Mouse (Mus musculus): ENCODE measurements around the gene Gnl1.
A peak's percentile ranks its signal among the peaks of the same experiment; 100 is the strongest.
"Not testable (repeated sequence)": the region's sequence is repeated elsewhere in the genome, so short reads cannot be mapped to it uniquely, and the experiment has no call there.

The Gnl1 gene

GRCm38 (mm10) chr17:35979401-35980362, at the start of gene Gnl1, which contains the start of gene Prr3:
Gnl1 (plus strand) TSS chr17:35979851.
Prr3 (minus strand) TSS chr17:35980236.
- DNase-seq, result peak; percentile 89 to 92

DNA sequence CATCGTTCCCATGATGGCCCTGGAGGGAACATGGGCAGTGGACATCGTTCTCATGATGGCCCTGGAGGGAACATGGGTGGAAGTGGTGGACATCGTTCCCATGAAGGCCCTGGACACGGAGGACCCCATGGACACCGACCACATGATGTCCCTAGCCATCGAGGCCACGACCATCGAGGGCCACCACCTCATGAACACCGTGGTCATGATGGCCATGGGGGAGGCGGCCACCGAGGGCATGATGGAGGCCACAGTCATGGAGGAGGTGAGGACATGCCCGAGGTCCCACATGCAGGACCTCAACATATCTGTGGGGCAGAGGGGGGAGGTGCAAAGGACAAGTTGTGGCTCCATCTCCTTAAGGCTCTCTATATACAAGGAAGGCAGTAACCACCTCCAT, 49.0 kb upstream of the Gnl1 start:
- no peak for DNase-seq

DNA sequence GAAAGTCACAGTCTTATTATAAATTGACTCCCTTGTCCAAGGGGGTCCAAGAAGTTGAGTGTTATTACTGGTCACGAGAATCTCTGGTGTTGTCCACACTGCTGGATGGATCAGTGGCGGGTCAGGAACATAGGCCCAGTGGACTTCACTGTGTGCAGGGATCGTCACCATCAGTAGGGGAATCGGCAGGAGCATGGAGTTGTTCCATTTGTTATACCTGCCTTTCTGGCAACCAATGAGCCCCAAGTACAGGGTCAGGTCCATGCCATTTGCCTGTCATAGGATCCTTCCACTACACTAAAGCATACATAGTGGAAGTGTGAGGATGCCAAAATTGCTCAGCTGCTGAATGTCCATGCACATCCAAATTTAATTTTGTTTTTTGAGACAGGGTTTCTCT, 47.0 kb upstream of the Gnl1 start:
- DNase-seq, result no peak

GRCm38 (mm10) chr17:35935763-35936162, 43.9 kb upstream of the Gnl1 start:
- not testable (repeated sequence) for DNase-seq

- peak; percentile 74 for DNase-seq
Observed at GRCm38 (mm10) chr17:35937700-35938348, 41.8 kb upstream of the Gnl1 start.

GRCm38 (mm10) chr17:35939108-35939507, 40.5 kb upstream of the Gnl1 start:
- DNase-seq, result no peak

DNA sequence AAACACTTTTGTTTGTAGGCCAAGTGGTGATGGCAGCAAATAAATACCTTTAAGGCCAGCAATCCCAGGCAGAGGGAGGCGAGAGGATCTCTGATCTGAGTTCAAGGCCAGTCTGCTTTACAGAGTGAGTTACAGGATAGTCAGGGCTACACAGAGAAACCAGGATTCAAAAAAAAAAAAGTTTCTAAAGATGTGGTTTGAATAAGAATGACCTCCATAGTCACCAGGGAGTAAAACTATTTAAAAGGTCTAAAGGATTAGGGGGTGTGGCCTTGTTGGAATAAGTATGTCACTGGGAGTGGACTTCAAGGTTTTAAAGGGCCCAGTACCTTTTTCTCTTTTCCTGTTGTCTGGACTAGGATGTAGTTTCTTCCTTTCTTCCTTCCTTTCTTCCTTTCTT, 39.7 kb upstream of the Gnl1 start:
- no peak for DNase-seq

DNA sequence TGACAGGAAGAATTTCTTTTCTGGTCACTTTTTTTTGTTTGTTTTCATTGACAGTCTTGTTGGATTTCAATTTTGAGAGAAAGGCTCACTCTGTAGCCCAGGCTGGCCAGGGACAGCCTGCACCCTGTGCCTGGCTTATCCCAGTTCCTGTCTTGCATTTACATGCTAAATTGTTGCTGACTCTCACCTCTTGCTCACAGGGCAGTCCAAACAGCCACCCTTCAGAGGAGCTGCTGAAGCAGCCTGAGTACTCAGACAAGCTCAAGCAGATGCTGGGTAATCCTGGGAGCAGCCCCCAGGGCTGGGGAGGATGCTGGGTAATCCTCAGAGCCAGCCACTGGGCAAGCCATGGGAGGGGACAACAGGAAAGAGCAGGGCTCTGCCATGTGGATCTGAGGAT, 28.7 kb upstream of the Gnl1 start:
- not testable (repeated sequence) for DNase-seq

DNA sequence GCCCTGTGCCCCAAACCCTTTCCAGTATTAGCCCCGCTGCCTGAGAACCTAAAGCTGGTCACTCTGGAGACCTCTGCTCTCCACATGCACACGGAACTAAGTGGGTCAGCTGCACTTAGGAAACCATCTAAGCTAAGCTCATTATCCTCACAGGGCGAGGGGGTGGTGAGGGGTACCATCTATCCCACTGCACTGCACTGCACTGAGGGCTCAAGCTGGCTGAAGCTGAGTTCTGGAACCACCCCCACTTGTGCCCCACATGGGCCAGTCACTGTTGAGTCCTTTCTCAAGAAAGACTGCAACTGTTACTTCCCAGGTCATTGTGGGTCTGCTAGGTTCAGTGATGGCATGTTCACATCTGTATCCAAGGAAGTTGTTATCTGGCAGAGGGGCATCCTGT, 27.1 kb upstream of the Gnl1 start:
- DNase-seq, result not testable (repeated sequence)

DNA sequence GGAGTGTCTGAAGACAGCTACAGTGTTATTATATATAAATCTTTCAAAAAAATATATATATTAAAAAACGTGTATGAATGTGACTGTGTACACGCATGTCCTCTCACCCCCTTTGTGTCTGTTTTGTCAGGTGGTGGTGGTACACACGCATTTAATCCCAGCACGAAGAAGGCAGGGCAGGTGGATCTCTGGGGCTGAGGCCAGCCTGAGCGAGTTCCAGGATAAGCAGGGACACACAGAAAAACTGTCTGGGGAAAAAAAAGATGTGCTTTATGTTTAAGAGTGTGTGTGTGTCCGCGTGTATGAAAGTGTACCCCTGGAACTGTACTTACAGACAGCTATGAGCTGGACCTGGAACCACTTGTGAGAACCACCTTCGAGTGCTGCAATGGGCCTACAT, 25.0 kb upstream of the Gnl1 start:
- no peak for DNase-seq

- no peak for DNase-seq
Observed at GRCm38 (mm10) chr17:35958533-35959223, 21.0 kb upstream of the Gnl1 start.

GRCm38 (mm10) chr17:35963279-35963678, 16.4 kb upstream of the Gnl1 start:
- no peak for DNase-seq

DNA sequence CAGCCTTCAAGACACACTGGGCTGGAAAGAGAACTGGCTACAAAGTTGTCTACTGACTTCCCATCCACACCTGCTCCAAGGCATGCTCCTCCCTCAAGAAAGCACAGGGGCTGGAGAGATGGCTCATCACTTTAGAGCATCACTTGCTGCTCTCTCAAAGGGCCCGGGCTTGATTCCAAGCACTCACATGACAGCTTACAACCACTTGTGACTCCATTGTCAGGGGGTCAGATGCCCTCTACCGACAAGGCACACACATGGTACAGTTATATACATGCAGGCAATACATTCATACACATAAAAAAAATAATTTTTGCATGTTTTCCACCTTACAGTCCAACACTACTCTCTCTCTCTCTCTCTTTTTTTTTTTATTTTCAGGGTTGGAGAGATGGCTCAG, 12.0 kb upstream of the Gnl1 start:
- no peak for DNase-seq

GRCm38 (mm10) chr17:35969418-35970389, 9.9 kb upstream of the Gnl1 start, which contains the start of gene Abcf1:
Abcf1 (minus strand) TSS chr17:35969761.
- peak; percentile 100 for DNase-seq

DNA sequence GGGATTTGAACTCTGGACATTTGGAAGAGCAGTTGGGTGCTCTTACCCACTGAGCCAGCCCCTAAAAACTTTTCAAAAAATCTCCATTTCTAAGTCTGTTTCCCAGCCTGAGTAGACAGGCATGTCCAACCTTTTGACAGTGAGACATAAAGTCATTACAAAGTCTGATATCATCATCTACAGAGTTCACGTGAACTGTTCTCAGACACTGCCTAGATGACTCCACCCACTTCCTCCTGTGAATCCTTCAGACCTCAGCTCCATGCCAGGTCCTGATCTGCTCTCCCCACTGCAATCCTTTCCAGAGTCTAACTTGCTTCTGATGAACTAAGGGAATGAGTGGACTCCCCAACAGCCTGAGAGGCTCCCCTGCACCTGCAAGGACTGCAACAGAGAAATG, 7.5 kb upstream of the Gnl1 start:
- no peak for DNase-seq

DNA sequence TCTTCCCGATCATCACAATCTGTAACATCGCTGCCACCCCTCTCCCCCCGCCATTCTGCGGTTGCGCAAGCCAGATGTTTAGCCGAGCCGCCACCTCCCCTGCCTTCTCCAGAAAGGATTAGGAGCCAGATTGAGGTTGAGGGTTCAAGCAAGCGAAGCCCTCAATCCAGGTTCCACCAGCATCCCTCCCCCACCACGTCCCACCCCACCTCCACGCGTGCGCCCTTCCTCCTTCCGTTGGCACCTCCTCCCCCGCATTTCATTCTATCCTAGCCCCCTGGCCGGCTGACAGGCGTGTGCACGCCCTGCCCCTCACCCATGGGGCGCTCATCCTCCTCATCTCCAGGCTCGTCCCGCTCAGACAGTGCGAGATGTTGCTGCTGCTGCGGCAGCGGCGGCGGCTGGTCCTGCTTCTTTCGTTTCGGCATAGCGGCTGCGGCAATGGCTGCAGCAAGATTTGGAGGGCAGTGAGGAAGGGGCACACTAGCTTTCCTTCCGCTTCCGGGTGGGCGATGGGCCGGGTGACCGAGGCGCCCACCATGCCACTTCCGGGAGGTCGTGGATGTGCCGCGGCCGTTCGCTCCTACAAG, 745 bp upstream of the Gnl1 start:
- no peak for DNase-seq

GRCm38 (mm10) chr17:35980363-35980754, 708 bp downstream of the Gnl1 start:
- DNase-seq, result no peak

- DNase-seq, result no peak
Observed at GRCm38 (mm10) chr17:35981776-35982175, 2.1 kb downstream of the Gnl1 start.

GRCm38 (mm10) chr17:35991781-35992180, 12.1 kb downstream of the Gnl1 start:
- no peak for DNase-seq

DNA sequence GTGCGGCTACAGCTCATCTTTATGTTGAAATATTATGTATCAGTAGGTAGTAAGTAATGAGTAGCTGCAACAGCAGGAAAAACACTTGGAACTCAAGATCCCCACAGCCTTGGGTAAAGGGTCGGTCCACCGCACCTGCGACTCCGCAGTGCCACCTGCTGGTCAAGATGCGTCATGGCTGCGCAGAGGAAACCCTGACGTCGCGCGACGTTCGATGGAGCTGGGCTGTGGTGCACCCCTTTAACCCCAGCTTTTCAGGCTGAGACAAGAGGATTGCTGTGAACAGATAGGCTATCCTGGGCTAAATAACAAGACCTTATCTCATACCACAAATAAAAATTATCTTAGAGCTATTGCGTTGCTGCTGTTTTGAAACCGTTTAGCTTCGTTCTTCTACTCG, 14.0 kb downstream of the Gnl1 start:
- DNase-seq, result peak; percentile 87 to 88

GRCm38 (mm10) chr17:35994175-35994878, 14.7 kb downstream of the Gnl1 start:
- peak; percentile 79 to 82 for DNase-seq
